Mouse (Mus musculus): ENCODE results near the gene Bach1.

- no peak for TF ChIP-seq CTCF (IDR thresholded peaks at IDR 0.05; ENCODE audit: low read depth)
- TF ChIP-seq EP300 (IDR thresholded peaks at IDR 0.05; ENCODE audit: low read depth), result no peak
Observed at GRCm38 (mm10) chr16:87771926-87772325, 73.2 kb downstream of the Bach1 start.

All from heart, postnatal 0 days (tissue).